Mouse (Mus musculus): ENCODE results near the gene Zfp653. TPM values are rescaled to one million over a fixed set of nuclear protein-coding genes. Genes with fewer than 3 reads are reported as not detected.

Gene Zfp653
- polyA plus RNA-seq (2015; fragmentation: Nextera tagmentation; extraction: Ambion mirVana), result 8.3 and 8.9 TPM in 2 replicates

DNA sequence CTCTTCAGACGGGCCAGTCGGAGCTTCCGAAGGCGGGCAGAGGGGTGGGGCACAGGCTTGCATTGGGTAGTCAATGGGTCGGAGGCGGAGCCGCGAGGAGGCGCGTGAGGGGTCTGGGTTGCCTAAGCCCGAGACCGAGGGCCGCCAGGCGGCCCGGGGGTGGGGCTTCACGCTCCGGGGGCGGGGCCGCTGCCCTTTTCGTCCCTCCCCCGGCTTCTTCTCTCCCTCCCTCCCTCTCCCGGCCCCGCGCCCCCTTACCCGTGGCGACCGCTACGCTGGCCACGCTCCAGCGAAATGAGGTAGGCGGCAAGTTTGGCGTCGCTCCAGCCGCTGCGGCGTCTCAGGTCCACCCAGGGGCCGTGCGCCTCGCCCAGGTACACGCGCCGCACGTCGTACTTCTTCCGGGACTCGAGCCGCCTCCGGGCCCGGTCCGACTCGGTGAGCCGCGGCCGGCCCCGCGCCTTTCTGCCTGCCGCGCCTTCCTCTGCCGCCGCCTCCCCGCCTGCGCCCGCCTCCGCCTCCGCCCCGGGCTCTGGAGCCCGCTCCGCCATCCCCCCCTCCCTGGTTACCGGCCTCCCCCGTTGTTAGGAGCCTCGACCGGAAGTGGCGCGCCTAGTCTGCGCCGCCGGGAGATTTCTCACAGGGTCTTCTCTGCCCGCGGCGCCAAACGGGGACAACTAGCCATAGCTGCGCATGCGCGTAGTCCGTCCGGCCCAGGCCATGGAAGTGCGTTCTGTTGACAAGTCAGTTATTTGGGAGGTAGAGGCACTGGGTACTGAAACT is at the start of gene Zfp653, which contains the start of gene Gm49318:
Zfp653 (minus strand) TSS at position 586 of the 783 bp plus-strand sequence.
Gm49318 (minus strand) TSS at position 469 of the 783 bp plus-strand sequence.
- Histone ChIP-seq H3K36me3 (ENCODE audit: insufficient read depth, low read length) (peaks cover 18% of the 10 kb centered on the region), H3K4me1 (replicated peaks; ENCODE audit: insufficient read depth, low read length) (no peaks in the 10 kb centered on the region), H3K9me3 (replicated peaks; ENCODE audit: low read length) (no peaks in the 10 kb centered on the region), H3K9ac (ENCODE audit: low read depth, low read length) (peak within 1 kb of the TSS; percentile 87), H3K4me3 (replicated peaks; ENCODE audit: low read depth, low read length) (peak within 1 kb of the TSS; percentile 87), H3K27ac (peak within 1 kb of the TSS; percentile 98), H3K4me2 (ENCODE audit: low read length) (peak within 1 kb of the TSS; percentile 58), H3K27me3 (ENCODE audit: insufficient read depth, low read length) (no peaks in the 10 kb centered on the region)
- DNase-seq (ENCODE audit: low spot score) (peak; percentile 99), ATAC-seq (replicated peaks; ENCODE audit: low FRiP score, low read depth) (peak; percentile 98)
- WGBS, result under 1% methylated on average over 75 of the region's 87 CpGs
- peak; percentile 34; the same call in 1 of the 2 replicates for TF ChIP-seq CTCF (IDR thresholded peaks at IDR 0.05; ENCODE audit: low read depth)

DNA sequence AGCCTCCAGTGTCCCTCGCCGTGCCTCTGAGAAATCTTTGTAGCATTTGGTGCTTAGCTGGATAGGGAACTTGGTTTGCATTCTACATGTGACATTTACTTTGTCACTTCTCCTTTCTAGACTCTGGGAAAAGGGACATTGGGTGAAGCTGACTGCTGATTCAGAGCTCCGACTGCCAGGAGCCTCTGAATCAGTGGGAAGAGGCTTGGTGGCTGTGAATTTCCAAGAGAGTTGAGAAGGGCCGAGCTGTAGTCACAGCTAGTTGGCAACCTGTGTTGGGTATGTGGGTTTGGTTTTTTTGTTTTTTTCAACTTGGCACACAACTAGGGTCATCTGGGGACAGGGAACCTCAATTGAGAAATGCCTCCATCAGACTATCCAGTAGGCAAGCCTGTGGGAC is 48.4 kb upstream of the Zfp653 start:
- Histone ChIP-seq H3K36me3 (ENCODE audit: insufficient read depth, low read length) (no peaks in the 10 kb centered on the region), H3K27me3 (ENCODE audit: insufficient read depth, low read length) (no peaks in the 10 kb centered on the region), H3K9me3 (replicated peaks; ENCODE audit: low read length) (no peaks in the 10 kb centered on the region), H3K4me3 (replicated peaks; ENCODE audit: low read depth, low read length) (no peak overlapping the region), H3K4me1 (replicated peaks; ENCODE audit: insufficient read depth, low read length) (peaks cover 5% of the 10 kb centered on the region; the same call in 1 of the 2 replicates), H3K9ac (ENCODE audit: low read depth, low read length) (no peak overlapping the region), H3K27ac (no peak overlapping the region), H3K4me2 (ENCODE audit: low read length) (no peak overlapping the region)
- no peak for DNase-seq (ENCODE audit: low spot score)
- ATAC-seq (replicated peaks; ENCODE audit: low FRiP score, low read depth), result no peak
- TF ChIP-seq CTCF (IDR thresholded peaks at IDR 0.05; ENCODE audit: low read depth), result no peak
- 90% methylated on average over 4 of the region's 4 CpGs for WGBS

DNA sequence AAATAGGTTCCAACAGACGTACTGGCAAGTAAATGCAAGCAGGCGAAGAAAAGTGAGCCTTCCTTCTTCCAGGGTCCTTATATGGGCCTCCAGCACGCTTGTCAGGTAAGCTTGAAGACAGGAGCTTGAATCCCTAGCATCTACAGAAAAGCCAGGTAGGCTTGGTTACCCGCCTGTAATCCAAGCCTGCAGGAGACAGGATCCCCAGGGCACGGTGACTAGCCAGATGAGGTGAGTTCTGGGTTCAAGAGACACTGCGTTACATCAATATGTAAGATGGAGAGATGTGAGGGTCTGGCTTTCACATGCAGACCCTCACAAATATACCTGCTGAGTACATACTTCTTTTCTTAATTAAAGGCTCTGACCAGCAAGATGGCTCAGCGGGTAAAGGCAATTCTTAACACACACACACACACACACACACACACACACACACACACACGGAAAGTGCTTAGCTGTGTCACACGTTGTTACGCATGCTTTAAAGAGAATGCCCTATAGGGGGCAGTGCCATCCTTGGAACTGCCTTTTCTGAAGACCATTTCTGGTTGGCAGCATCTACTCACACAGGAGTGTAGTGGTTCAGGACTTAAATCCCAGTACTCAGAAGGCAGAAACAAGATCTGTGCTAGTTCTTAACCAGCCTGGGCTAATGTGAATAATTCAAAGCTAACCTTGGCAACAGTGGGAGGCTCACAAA is 46.7 kb upstream of the Zfp653 start:
- peak; percentile 76 for TF ChIP-seq CTCF (IDR thresholded peaks at IDR 0.05; ENCODE audit: low read depth)
- Histone ChIP-seq H3K36me3 (ENCODE audit: insufficient read depth, low read length) (peaks cover 11% of the 10 kb centered on the region; the same call in 1 of the 2 replicates), H3K4me2 (ENCODE audit: low read length) (peak overlapping the region; percentile 72), H3K4me3 (replicated peaks; ENCODE audit: low read depth, low read length) (peak overlapping the region; percentile 82; the same call in 1 of the 2 replicates), H3K4me1 (replicated peaks; ENCODE audit: insufficient read depth, low read length) (peaks cover 5% of the 10 kb centered on the region; the same call in 1 of the 2 replicates), H3K27ac (no peak overlapping the region), H3K9me3 (replicated peaks; ENCODE audit: low read length) (no peaks in the 10 kb centered on the region), H3K9ac (ENCODE audit: low read depth, low read length) (no peak overlapping the region), H3K27me3 (ENCODE audit: insufficient read depth, low read length) (no peaks in the 10 kb centered on the region)
- WGBS, result 43% methylated on average over 10 of the region's 10 CpGs
- ATAC-seq (replicated peaks; ENCODE audit: low FRiP score, low read depth) (no peak), DNase-seq (ENCODE audit: low spot score) (peak; percentile 66)

DNA sequence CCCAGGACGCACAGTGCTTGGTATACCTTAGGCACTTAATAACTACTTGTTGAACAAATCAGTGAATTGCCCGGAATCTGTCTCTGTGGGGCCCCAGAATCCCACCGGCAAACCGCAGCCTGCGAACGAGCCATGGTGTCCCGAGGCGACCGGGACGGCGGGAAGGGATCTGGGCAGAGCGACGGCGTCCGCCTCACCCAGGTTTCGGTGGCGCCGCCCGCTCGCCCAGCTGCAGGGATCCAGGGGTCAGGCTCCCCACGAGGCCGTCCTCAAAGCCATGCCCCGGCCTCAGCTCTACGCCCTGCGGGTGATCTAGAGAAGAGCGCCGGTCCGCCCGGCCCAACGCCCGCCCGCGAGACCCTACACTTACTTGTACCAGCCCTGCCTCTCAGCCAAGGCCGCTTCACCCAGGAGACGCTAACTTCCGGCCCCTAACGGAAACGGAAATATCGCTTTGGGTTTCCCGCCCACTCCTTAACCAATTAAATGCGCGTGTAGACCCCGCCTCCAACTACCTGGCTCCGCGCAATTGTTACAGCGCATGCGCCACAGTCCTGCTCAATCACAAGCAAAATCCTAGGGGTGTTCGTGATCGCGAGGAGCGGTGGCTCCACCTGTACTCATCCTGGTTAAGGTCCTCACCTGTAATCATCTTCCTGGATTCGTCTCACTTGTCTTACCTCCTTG is 45.7 kb upstream of the Zfp653 start, which contains the start of gene Elof1:
Elof1 (minus strand) TSS at position 433 of the 687 bp plus-strand sequence.
- peak within 1 kb of the TSS; percentile 89 for H3K9ac ChIP-seq (ENCODE audit: low read depth, low read length)
- no peaks in the 10 kb centered on the region for H3K27me3 ChIP-seq (ENCODE audit: insufficient read depth, low read length)
- DNase-seq (ENCODE audit: low spot score) (peak; percentile 98), ATAC-seq (replicated peaks; ENCODE audit: low FRiP score, low read depth) (peak; percentile 88)
- TF ChIP-seq CTCF (IDR thresholded peaks at IDR 0.05; ENCODE audit: low read depth), result no peak
- H3K4me3 ChIP-seq (replicated peaks; ENCODE audit: low read depth, low read length), result peak within 1 kb of the TSS; percentile 82
- peaks cover 5% of the 10 kb centered on the region; the same call in 1 of the 2 replicates for H3K4me1 ChIP-seq (replicated peaks; ENCODE audit: insufficient read depth, low read length)
- H3K4me2 ChIP-seq (ENCODE audit: low read length), result peak within 1 kb of the TSS; percentile 72
- peaks cover 21% of the 10 kb centered on the region; the same call in 1 of the 2 replicates for H3K36me3 ChIP-seq (ENCODE audit: insufficient read depth, low read length)
- H3K9me3 ChIP-seq (replicated peaks; ENCODE audit: low read length), result no peaks in the 10 kb centered on the region
- under 1% methylated on average over 52 of the region's 52 CpGs for WGBS
- H3K27ac ChIP-seq, result peak within 1 kb of the TSS; percentile 74

- H3K4me3 ChIP-seq (replicated peaks; ENCODE audit: low read depth, low read length), result peak overlapping the region; percentile 82
- no peaks in the 10 kb centered on the region for H3K27me3 ChIP-seq (ENCODE audit: insufficient read depth, low read length)
- DNase-seq (ENCODE audit: low spot score) (peak; percentile 29), ATAC-seq (replicated peaks; ENCODE audit: low FRiP score, low read depth) (no peak)
- peak overlapping the region; percentile 72 for H3K4me2 ChIP-seq (ENCODE audit: low read length)
- H3K27ac ChIP-seq, result peak overlapping the region; percentile 74; the same call in 1 of the 2 replicates
- H3K9me3 ChIP-seq (replicated peaks; ENCODE audit: low read length), result no peaks in the 10 kb centered on the region
- 24% methylated on average over 15 of the region's 15 CpGs for WGBS
- H3K4me1 ChIP-seq (replicated peaks; ENCODE audit: insufficient read depth, low read length), result peaks cover 5% of the 10 kb centered on the region; the same call in 1 of the 2 replicates
- no peak for TF ChIP-seq CTCF (IDR thresholded peaks at IDR 0.05; ENCODE audit: low read depth)
- H3K36me3 ChIP-seq (ENCODE audit: insufficient read depth, low read length), result peaks cover 26% of the 10 kb centered on the region; the same call in 1 of the 2 replicates
- H3K9ac ChIP-seq (ENCODE audit: low read depth, low read length), result peak overlapping the region; percentile 89
These were observed 44.9 kb upstream of the Zfp653 start for GRCm38 (mm10) chr9:22116086-22116485.

Data from kidney, postnatal 0 days (tissue).